Mouse (Mus musculus) midbrain, embryonic 11.5 days (tissue): ENCODE measurements around the gene Wfdc11. TPM values are rescaled to one million over a fixed set of nuclear protein-coding genes. Genes with fewer than 3 reads are reported as not detected.
"Not testable (repeated sequence)": the region's sequence is repeated elsewhere in the genome, so short reads cannot be mapped to it uniquely, and the experiment has no call there.

Experiments used
- ATAC-seq: fragments of 200-750 bp; cut with Nextera tagmentation; 2 replicates; pipeline ENCODE4 v1.8.0; 2017; ENCODE audit warnings: moderate TSS enrichment, moderate library complexity; ENCODE audit not compliant: low FRiP score
- DNase-seq: peaks from one replicate; pipeline ENCODE4 v3.0.0; 2015; ENCODE audit warnings: low spot score; ENCODE audit errors: missing footprints
- H3K27ac ChIP-seq: fragments of 300-500 bp; sonication (generic); 2 replicates; pipeline ENCODE4 v1.5.1; 2014; ENCODE audit warnings: low read depth, low read length
- H3K27me3 ChIP-seq: fragments of 300-500 bp; sonication (generic); 2 replicates; pipeline ENCODE4 v1.6.1; 2014; ENCODE audit warnings: mild to moderate bottlenecking, low read length, moderate library complexity, mixed read lengths; ENCODE audit not compliant: control insufficient read depth, insufficient read depth
- H3K36me3 ChIP-seq: fragments of 300-500 bp; sonication (generic); 2 replicates; pipeline ENCODE4 v1.6.1; 2014; ENCODE audit warnings: mild to moderate bottlenecking, low read length, moderate library complexity, mixed read lengths; ENCODE audit not compliant: control insufficient read depth, insufficient read depth
- H3K4me1 ChIP-seq: fragments of 300-500 bp; sonication (generic); 2 replicates; pipeline ENCODE4 v1.6.1; 2014; ENCODE audit warnings: low read length; ENCODE audit not compliant: control insufficient read depth, insufficient read depth
- H3K4me2 ChIP-seq: fragments of 300-500 bp; sonication (generic); 2 replicates; pipeline ENCODE4 v1.6.1; 2014; ENCODE audit warnings: mild to moderate bottlenecking, moderate library complexity
- H3K4me3 ChIP-seq: fragments of 300-500 bp; sonication (generic); 2 replicates; pipeline ENCODE4 v1.5.1; 2014; ENCODE audit warnings: low read depth, low read length
- H3K9ac ChIP-seq: fragments of 300-500 bp; sonication (generic); 2 replicates; pipeline ENCODE4 v1.6.1; 2014; ENCODE audit warnings: low read length
- H3K9me3 ChIP-seq: fragments of 300-500 bp; sonication (generic); 2 replicates; pipeline ENCODE4 v1.6.1; 2016; ENCODE audit warnings: low read length; ENCODE audit not compliant: control insufficient read depth
- WGBS: fragments of 180-500 bp; shearing (Covaris S2); extraction: QIAGEN DNeasy Blood & Tissue Kit; methylation state at CpG from one replicate; pipeline ENCODE4 v1.1.7; 2014; 5-methylcytosine and 5-hydroxymethylcytosine counted together
- polyA plus RNA-seq: library from polyadenylated mRNA; unstranded; fragments of >200 nt; fragmentation: Nextera tagmentation; extraction: Ambion mirVana; gene quantifications from 2 replicates; pipeline ENCODE4 v1.2.1, GENCODE M21; 2014

The Wfdc11 gene
- polyA plus RNA-seq, result not detected in 2 replicates

DNA sequence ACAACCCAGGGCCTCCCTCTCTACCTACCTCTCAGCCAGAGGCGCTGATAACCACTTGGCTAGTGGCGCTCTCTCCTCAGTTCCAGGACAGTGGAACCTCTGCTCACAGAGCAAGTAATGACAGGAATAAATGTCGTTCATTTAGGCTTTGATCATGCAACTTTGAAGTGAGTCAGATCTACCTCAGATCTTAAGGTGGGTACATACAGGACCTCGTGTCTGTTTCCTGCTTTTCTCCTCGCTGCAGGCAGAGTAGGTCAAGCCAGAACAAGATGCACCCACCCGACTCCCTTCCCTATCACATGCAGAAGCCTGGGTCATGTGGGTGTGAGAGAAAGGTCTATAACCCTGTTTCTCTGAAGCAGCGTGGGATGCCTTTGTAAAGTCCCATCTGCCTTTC lies at the start of gene Wfdc11:
Wfdc11 (minus strand) TSS at position 101 of the 400 bp plus-strand sequence.
- WGBS, result 80% methylated on average over 7 of the region's 7 CpGs
- Histone ChIP-seq H3K4me1 (no peaks in the 10 kb centered on the region), H3K9me3 (no peaks in the 10 kb centered on the region), H3K27ac (no peak within 1 kb of the TSS), H3K27me3 (no peaks in the 10 kb centered on the region), H3K9ac (no peak within 1 kb of the TSS), H3K4me3 (no peak within 1 kb of the TSS), H3K36me3 (no peaks in the 10 kb centered on the region), H3K4me2 (no peak within 1 kb of the TSS)
- no peak for ATAC-seq
- no peak for DNase-seq

DNA sequence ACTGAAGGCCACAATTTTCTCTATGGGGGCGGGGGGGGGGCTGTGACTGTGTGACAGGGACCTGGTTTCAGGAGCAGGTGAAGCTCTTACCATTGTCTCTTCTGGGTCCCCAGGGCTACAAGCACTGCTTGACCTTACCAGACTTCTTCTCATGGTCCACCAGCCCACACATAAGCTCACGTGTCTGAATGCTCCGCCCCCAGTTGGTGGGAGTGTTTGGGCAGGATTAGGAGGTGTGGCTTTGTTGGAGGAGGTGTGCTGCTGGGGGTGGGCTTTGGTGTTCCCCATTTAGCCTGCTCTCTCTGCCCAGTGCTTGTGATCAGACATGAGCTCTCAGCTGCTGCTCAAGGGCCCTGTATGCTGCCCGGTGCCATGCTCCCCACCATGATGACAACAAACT lies 49.4 kb upstream of the Wfdc11 start:
- no peak for ATAC-seq
- WGBS, result 55% methylated on average over 4 of the region's 4 CpGs

DNA sequence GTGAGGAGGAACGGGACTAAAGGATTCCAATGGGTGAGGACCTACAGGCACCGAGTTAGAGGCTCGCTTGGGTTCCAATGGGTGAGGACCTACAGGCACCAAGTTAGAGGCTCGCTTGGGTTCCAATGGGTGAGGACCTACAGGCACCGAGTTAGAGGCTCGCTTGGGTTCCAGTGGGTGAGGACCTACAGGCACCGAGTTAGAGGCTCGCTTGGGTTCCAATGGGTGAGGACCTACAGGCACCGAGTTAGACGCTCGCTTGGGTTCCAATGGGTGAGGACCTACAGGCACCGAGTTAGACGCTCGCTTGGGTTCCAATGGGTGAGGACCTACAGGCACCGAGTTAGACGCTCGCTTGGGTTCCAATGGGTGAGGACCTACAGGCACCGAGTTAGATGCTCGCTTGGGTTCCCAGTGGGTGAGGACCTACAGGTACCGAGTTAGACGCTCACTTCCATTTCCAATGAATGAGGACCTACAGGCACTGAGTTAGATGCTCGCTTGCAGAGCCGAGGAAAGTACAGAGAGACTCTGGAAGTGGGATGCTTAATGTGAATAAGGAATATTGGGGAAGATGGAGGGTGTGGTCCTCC lies 42.4 kb upstream of the Wfdc11 start:
- DNase-seq, H3K9ac ChIP-seq: not testable (repeated sequence)
- WGBS, result 88% methylated on average over 20 of the region's 23 CpGs

More for the DNA sequence above, 49.4 kb upstream of the Wfdc11 start:
- no peak overlapping the region for H3K4me2 ChIP-seq
- no peak overlapping the region for H3K4me3 ChIP-seq
- H3K27ac ChIP-seq, result no peak overlapping the region
- DNase-seq, result no peak
- no peaks in the 10 kb centered on the region for H3K4me1 ChIP-seq
- no peaks in the 10 kb centered on the region for H3K27me3 ChIP-seq
- no peak overlapping the region for H3K9ac ChIP-seq
- H3K36me3 ChIP-seq, result no peaks in the 10 kb centered on the region
- H3K9me3 ChIP-seq, result no peaks in the 10 kb centered on the region

DNA sequence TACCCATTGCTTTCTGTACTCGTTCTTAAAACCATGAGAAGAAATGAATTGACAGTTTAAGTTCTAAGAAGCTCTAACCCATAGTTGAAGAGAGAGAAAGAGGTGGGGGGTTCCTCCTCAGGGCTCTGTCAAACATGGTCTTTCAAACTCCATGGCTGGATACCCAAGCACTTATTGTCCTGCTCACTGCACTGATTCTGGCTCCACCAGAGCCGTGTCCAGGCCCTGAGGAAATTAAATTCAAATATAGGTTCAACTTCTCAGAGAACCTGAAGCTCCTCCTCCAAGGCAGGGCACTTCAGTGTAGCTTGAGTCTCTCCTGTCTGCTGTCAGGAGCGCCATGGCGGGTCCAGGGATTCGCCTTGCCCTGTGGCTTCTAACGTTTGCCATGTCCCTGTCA lies 41.1 kb upstream of the Wfdc11 start, which contains the start of gene Spint5:
Spint5 (plus strand) TSS at position 301 of the 400 bp plus-strand sequence.
- ATAC-seq (no peak), DNase-seq (no peak)
- H3K9ac ChIP-seq, result no peak within 1 kb of the TSS
- no peaks in the 10 kb centered on the region for H3K9me3 ChIP-seq
- WGBS, result 82% methylated on average over 6 of the region's 6 CpGs
- no peaks in the 10 kb centered on the region for H3K36me3 ChIP-seq
- no peak within 1 kb of the TSS for H3K4me3 ChIP-seq
- no peaks in the 10 kb centered on the region for H3K27me3 ChIP-seq
- H3K27ac ChIP-seq, result no peak within 1 kb of the TSS
- H3K4me2 ChIP-seq, result no peak within 1 kb of the TSS
- no peaks in the 10 kb centered on the region for H3K4me1 ChIP-seq

More for the DNA sequence above, 42.4 kb upstream of the Wfdc11 start:
- not testable (repeated sequence) for H3K36me3 ChIP-seq, H3K4me3 ChIP-seq, H3K4me2 ChIP-seq, H3K9me3 ChIP-seq, H3K27me3 ChIP-seq, H3K4me1 ChIP-seq, ATAC-seq, H3K27ac ChIP-seq

DNA sequence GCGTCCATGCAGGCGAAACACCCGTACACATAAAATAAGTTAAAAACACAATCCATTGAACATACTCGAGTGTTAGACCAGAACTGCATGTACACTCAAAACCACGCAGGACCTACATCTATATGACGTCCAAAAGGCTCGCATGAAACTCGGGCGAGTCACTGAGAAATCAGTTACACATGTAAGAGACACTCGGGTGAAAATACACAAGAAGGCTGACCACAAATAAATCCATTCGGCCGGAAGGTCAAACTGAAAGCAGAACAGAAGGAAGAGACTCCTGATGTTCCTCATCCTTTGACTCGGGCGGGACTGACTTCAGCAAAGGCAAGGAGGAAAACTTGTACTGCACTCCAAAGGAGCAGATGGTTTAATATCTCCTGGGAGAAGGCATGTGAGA lies 32.1 kb upstream of the Wfdc11 start:
- ATAC-seq, result no peak
- Histone ChIP-seq H3K36me3 (no peaks in the 10 kb centered on the region), H3K9me3 (no peaks in the 10 kb centered on the region), H3K4me2 (no peak overlapping the region), H3K27me3 (no peaks in the 10 kb centered on the region), H3K27ac (no peak overlapping the region), H3K4me1 (no peaks in the 10 kb centered on the region), H3K4me3 (no peak overlapping the region), H3K9ac (no peak overlapping the region)
- no peak for DNase-seq
- WGBS, result 90% methylated on average over 14 of the region's 14 CpGs

DNA sequence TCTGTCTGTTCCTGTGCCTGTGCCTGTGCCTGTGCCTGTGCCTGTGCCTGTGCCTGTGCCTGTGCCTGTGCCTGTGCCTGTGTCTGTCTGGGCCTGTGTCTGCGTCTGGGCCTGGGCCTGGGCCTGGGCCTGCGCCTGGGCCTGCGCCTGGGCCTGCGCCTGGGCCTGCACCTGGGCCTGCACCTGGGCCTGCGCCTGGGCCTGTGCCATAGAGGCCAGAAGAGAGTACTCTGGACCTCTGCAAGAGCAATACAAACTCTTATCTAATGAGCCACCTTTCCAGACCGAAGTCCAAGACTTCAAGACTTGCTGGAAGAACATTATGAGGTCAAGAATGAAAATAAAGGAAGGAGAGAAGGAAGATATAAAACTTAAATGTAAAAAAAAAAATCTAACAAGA lies 31.4 kb upstream of the Wfdc11 start:
- 95% methylated on average over 6 of the region's 6 CpGs for WGBS

DNA sequence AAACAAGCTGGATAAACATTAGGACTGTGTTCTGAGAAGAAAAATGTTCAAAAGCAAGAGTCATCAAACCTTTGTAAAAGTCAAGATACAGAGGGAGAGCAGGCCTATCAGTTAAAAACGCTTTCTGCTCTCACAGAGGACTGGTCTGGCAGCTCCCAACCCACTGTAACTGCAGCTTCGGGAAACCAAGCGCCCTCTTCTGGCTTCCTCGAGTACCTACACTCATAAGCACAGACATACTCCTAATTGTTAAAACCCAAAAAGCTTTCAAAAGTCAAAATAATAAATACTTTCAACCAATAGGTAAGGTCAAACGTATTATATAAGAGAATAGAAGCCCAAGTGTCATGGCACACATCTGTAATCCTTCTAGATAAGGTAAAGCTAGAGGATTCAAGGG lies 30.3 kb upstream of the Wfdc11 start:
- Histone ChIP-seq H3K4me1 (no peaks in the 10 kb centered on the region), H3K4me2 (no peak overlapping the region), H3K36me3 (no peaks in the 10 kb centered on the region), H3K27me3 (no peaks in the 10 kb centered on the region), H3K9me3 (no peaks in the 10 kb centered on the region), H3K27ac (no peak overlapping the region), H3K9ac (no peak overlapping the region), H3K4me3 (no peak overlapping the region)
- no peak for ATAC-seq
- no peak for DNase-seq
- WGBS, result 74% methylated on average over 5 of the region's 5 CpGs

More for the DNA sequence above, 31.4 kb upstream of the Wfdc11 start:
- H3K27ac ChIP-seq, result no peak overlapping the region
- H3K27me3 ChIP-seq, result no peaks in the 10 kb centered on the region
- H3K9me3 ChIP-seq, result no peaks in the 10 kb centered on the region
- no peaks in the 10 kb centered on the region for H3K4me1 ChIP-seq
- no peak overlapping the region for H3K4me3 ChIP-seq
- H3K4me2 ChIP-seq, result no peak overlapping the region
- DNase-seq (no peak), ATAC-seq (no peak)
- H3K36me3 ChIP-seq, result no peaks in the 10 kb centered on the region
- H3K9ac ChIP-seq, result no peak overlapping the region

DNA sequence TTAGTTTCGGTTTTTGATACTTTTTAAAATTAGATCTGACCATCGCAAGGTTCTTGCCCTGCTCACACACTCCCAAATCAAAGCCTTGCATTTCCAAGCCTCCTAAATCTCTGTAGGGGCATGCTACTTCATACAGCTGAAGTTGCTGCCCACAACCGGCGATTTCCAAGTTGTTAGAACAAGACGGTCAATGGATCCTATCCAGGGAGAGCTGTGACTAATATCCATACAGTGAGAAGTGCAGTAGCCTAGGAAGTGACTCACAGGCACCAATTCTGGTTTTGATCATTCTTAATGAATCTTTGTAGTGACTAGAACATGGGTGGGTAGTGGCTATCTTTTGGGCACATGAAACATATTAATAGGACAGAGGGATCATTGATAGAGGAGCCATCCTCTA lies 27.9 kb upstream of the Wfdc11 start:
- WGBS, result 92% methylated on average over 5 of the region's 5 CpGs
- ATAC-seq, result no peak
- no peak overlapping the region for H3K9ac ChIP-seq
- no peak overlapping the region for H3K4me3 ChIP-seq
- no peaks in the 10 kb centered on the region for H3K27me3 ChIP-seq
- no peak overlapping the region for H3K27ac ChIP-seq
- DNase-seq, result no peak
- no peaks in the 10 kb centered on the region for H3K9me3 ChIP-seq
- no peaks in the 10 kb centered on the region for H3K4me1 ChIP-seq
- H3K4me2 ChIP-seq, result no peak overlapping the region
- no peaks in the 10 kb centered on the region for H3K36me3 ChIP-seq

DNA sequence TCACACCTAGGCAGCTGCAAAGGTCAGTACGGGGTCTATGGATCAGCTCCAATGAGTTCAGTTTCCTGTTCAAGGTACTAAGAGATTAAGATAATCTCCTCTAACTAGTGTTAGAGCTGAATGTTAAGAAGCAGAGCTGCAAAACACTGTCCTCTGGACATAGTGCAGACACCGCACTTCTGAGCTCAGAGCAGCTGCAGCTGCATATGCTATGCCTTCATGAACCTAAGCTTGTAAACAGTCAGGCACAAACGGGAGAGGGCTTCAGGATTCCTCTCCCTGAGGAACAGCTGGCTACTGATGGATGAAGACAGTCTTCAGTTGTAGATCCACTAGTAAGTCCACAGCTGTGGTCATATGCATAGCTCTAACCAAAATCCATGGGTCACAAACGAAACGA lies 27.1 kb upstream of the Wfdc11 start:
- Histone ChIP-seq H3K4me2 (no peak overlapping the region), H3K27me3 (no peaks in the 10 kb centered on the region), H3K27ac (no peak overlapping the region), H3K9me3 (no peaks in the 10 kb centered on the region), H3K4me3 (no peak overlapping the region), H3K4me1 (no peaks in the 10 kb centered on the region), H3K36me3 (no peaks in the 10 kb centered on the region), H3K9ac (no peak overlapping the region)
- ATAC-seq, result no peak
- 81% methylated on average over 5 of the region's 5 CpGs for WGBS
- DNase-seq, result no peak
